In genomic region chr19:27581362-27582110, GRCm38 (mm10) we compare ENCODE assay signal across 8 mouse cellular contexts.
A peak's percentile ranks its signal among the peaks of the same experiment; 100 is the strongest.
DNase-seq lines count a peak whose midpoint lies in the region; ATAC-seq and TF ChIP-seq lines count a peak whose summit lies in the region.

No protein-coding gene starts in this region.

- H3K27me3 ChIP-seq in kidney, embryonic 16.5 days (ENCODE audit: insufficient read depth, low read length): no peaks in the 10 kb centered on the region
- no peaks in the 10 kb centered on the region for H3K27me3 ChIP-seq in G1E (ENCODE audit: insufficient read depth, low read length)

- ATAC-seq in kidney, embryonic 16.5 days (ENCODE audit: low FRiP score, low TSS enrichment): no peak
- peak; percentile 32; the same call in 1 of the 2 replicates for ATAC-seq in G1E (ENCODE audit: extremely low read depth, insufficient number of reproducible peaks, low FRiP score, poor library complexity, severe bottlenecking)
- no peak for ATAC-seq in megakaryocyte progenitor cell, adult 5-6 weeks (replicated peaks; ENCODE audit: poor library complexity)

- H3K27ac ChIP-seq in kidney, embryonic 16.5 days (ENCODE audit: low read length): no peak overlapping the region

- WGBS in kidney, embryonic 16.5 days: 59% methylated on average over 6 of the region's 6 CpGs

- no peaks in the 10 kb centered on the region for H3K9me3 ChIP-seq in kidney, embryonic 16.5 days (ENCODE audit: low read length)
- no peaks in the 10 kb centered on the region for H3K9me3 ChIP-seq in G1E (replicated peaks)

- H3K4me2 ChIP-seq in kidney, embryonic 16.5 days (replicated peaks; ENCODE audit: low read depth, low read length): no peak overlapping the region

- no peaks in the 10 kb centered on the region for H3K36me3 ChIP-seq in kidney, embryonic 16.5 days (ENCODE audit: insufficient read depth, low read length)
- no peaks in the 10 kb centered on the region for H3K36me3 ChIP-seq in G1E (replicated peaks)

- no peaks in the 10 kb centered on the region for H3K4me1 ChIP-seq in kidney, embryonic 16.5 days (ENCODE audit: insufficient read depth, low read length)
- peaks cover 89% of the 10 kb centered on the region for H3K4me1 ChIP-seq in G1E (ENCODE audit: insufficient read depth, low read depth, low read length)

- intact Hi-C loops in heart, postnatal 14 days (cut with DNase I): no loop called here

- DNase-seq in kidney, postnatal 14 days: peak; percentile 12
- peak; percentile 11 for DNase-seq in G1E (ENCODE audit: low spot score)
- DNase-seq in brain, embryonic 18.5 days (ENCODE audit: low read depth, low spot score): peak; percentile 43
- DNase-seq in heart, postnatal 14 days: peak; percentile 3 to 32
- DNase-seq in spleen, postnatal 10 days (ENCODE audit: low spot score in 2 of 2): no peak
- DNase-seq in thymus, postnatal 4 days: no peak

- H3K9ac ChIP-seq in kidney, embryonic 16.5 days (replicated peaks; ENCODE audit: low read length): no peak overlapping the region

- no peak overlapping the region for H3K4me3 ChIP-seq in kidney, embryonic 16.5 days (ENCODE audit: low read length)
- peak overlapping the region; percentile 47; the same call in 1 of the 2 replicates for H3K4me3 ChIP-seq in G1E (ENCODE audit: low read depth, low read length)

- no peak for TF ChIP-seq CTCF in G1E (IDR thresholded peaks at IDR 0.05; ENCODE audit: low read depth, low read length)

Comparison
In these comparisons a context has a peak if more than half of its experiments do, and no peak if none do; other contexts are left out.
1. DNase-seq: peak in kidney, postnatal 14 days (single experiment), G1E (single experiment), brain, embryonic 18.5 days (single experiment) and heart, postnatal 14 days (2 of 2); none in spleen, postnatal 10 days (0 of 2) and thymus, postnatal 4 days (single experiment).